Mouse (Mus musculus): Measurements from ENCODE around the gene Fank1. TPM values are rescaled to one million over a fixed set of nuclear protein-coding genes. Genes with fewer than 3 reads are reported as not detected.

The Fank1 gene
- polyA plus RNA-seq, 2 experiments, result 0.30 to 0.31 TPM

DNA sequence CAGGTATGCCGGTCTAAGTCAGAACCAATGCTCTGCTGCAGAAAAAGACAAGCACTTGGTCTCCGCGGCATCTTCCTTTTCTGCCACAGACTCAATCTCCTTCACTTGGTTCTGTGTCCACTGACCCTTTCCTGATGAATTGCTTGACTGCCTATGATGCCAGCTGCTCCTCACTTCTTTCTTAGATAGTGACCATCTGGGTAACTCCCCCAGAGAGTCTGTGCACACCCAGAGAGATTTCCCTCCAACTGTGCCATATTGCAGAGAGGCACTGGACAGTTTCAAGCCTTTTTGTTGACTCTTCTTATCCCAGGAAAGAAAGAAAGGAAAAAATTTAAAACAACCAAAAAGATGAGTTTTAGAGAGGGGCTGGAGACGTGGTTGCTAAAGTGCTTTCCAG is 144.6 kb downstream of the Fank1 start:
- H3K9ac ChIP-seq (ENCODE audit: low read depth, low read length, severe bottlenecking), result no peak overlapping the region
- H3K4me1 ChIP-seq (ENCODE audit: control insufficient read depth, insufficient read depth, low read length), result 0 out of 2 replicates have a peak, but pooled peaks cover 2% of the 10 kb centered on the region
- ATAC-seq (ENCODE audit: low FRiP score, low read depth) (no peak), DNase-seq (ENCODE audit: low spot score) (no peak)
- H3K4me2 ChIP-seq (replicated peaks; ENCODE audit: low read depth, low read length, severe bottlenecking), result no peak overlapping the region
- 96% methylated on average over 4 of the region's 4 CpGs for WGBS
- no peaks in the 10 kb centered on the region for H3K9me3 ChIP-seq (ENCODE audit: control insufficient read depth, low read length)
- TF ChIP-seq POLR2A (IDR thresholded peaks at IDR 0.05; ENCODE audit: borderline replicate concordance, extremely low read depth, insufficient read depth, insufficient read length), result no peak
- H3K4me3 ChIP-seq (replicated peaks; ENCODE audit: low read length), result no peak overlapping the region
- H3K36me3 ChIP-seq (ENCODE audit: control insufficient read depth, insufficient read depth, low read length), result 0 out of 2 replicates have a peak, but pooled peaks cover 2% of the 10 kb centered on the region
- H3K27me3 ChIP-seq (ENCODE audit: control insufficient read depth, insufficient read depth, low read length), result no peaks in the 10 kb centered on the region
- H3K27ac ChIP-seq (replicated peaks; ENCODE audit: low read depth, low read length), result no peak overlapping the region

DNA sequence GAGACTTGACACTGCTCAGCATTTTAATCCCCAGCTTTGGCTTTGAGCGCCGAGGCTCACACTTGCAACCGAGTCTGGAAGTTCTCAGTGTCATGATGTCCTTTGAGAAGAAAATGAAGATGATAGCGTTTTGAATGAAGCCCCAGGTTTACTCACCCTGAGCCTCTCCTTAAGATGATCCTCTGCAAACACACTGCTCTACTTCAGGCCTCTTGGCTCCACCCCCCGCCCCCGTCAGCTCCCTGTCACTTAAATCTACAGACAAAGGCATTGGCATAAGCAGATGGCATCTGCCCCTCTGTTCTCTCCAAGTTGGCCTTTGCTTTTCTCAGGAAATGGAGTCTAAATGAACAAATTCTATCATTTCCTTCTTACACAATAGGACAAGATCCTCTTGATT is 147.3 kb downstream of the Fank1 start:
- H3K36me3 ChIP-seq (ENCODE audit: control insufficient read depth, insufficient read depth, low read length), result no peaks in the 10 kb centered on the region
- no peak overlapping the region for H3K4me2 ChIP-seq (replicated peaks; ENCODE audit: low read depth, low read length, severe bottlenecking)
- H3K27ac ChIP-seq (replicated peaks; ENCODE audit: low read depth, low read length), result no peak overlapping the region
- WGBS, result 47% methylated on average over 6 of the region's 6 CpGs
- no peak overlapping the region for H3K4me3 ChIP-seq (replicated peaks; ENCODE audit: low read length)
- ATAC-seq (ENCODE audit: low FRiP score, low read depth) (no peak), DNase-seq (ENCODE audit: low spot score) (no peak)
- TF ChIP-seq POLR2A (IDR thresholded peaks at IDR 0.05; ENCODE audit: borderline replicate concordance, extremely low read depth, insufficient read depth, insufficient read length), result no peak
- H3K9ac ChIP-seq (ENCODE audit: low read depth, low read length, severe bottlenecking), result no peak overlapping the region
- no peaks in the 10 kb centered on the region for H3K27me3 ChIP-seq (ENCODE audit: control insufficient read depth, insufficient read depth, low read length)
- H3K9me3 ChIP-seq (ENCODE audit: control insufficient read depth, low read length), result no peaks in the 10 kb centered on the region
- 0 out of 2 replicates have a peak, but pooled peaks cover 2% of the 10 kb centered on the region for H3K4me1 ChIP-seq (ENCODE audit: control insufficient read depth, insufficient read depth, low read length)

DNA sequence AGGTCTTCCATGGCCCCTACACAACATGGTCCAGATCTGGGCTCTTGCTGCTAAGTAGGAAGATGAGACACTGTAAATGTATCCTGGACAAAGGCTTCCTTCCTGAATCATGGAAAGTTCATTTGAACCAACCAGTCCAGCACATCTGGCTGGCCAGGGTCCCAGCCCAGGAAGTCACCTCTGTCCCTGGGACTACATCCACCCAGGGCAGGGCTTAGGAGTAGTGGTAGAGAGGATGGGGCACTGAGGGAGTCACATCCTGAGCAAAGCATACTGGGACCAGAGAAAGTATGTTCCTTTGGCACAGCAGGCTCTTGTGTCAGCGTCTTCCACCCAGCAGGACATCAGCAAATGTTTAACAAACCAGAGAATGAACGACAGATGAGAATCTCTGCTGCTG is 149.1 kb downstream of the Fank1 start:
- DNase-seq (ENCODE audit: low spot score), result no peak
- no peak overlapping the region for H3K9ac ChIP-seq (ENCODE audit: low read depth, low read length, severe bottlenecking)
- no peaks in the 10 kb centered on the region for H3K4me1 ChIP-seq (ENCODE audit: control insufficient read depth, insufficient read depth, low read length)
- H3K27me3 ChIP-seq (ENCODE audit: control insufficient read depth, insufficient read depth, low read length), result no peaks in the 10 kb centered on the region
- no peak for TF ChIP-seq POLR2A (IDR thresholded peaks at IDR 0.05; ENCODE audit: borderline replicate concordance, extremely low read depth, insufficient read depth, insufficient read length)
- no peak for ATAC-seq (ENCODE audit: low FRiP score, low read depth)
- H3K27ac ChIP-seq (replicated peaks; ENCODE audit: low read depth, low read length), result no peak overlapping the region
- no peaks in the 10 kb centered on the region for H3K9me3 ChIP-seq (ENCODE audit: control insufficient read depth, low read length)
- H3K4me3 ChIP-seq (replicated peaks; ENCODE audit: low read length), result no peak overlapping the region
- H3K36me3 ChIP-seq (ENCODE audit: control insufficient read depth, insufficient read depth, low read length), result no peaks in the 10 kb centered on the region
- H3K4me2 ChIP-seq (replicated peaks; ENCODE audit: low read depth, low read length, severe bottlenecking), result no peak overlapping the region
- 68% methylated on average over 2 of the region's 2 CpGs for WGBS

DNA sequence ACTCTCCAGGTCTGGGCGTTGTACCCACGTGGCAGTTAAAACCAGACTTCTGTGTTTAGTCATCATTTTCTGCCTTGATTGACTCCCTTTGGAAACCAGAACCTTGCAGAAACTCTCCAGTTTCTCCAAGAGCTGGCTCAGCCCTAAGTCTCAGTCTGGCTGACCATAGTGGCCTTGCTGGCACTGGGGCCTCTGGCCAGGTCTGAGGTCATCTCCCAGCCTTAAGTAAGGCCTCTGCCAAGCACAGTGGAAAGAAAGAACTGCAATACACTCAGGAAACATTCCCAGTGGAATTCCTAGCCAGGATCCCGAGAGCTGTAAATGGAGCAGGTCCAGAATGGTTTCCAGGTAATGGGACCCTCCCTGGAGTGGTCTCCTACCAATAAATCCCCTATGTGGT is 152.3 kb downstream of the Fank1 start:
- no peaks in the 10 kb centered on the region for H3K36me3 ChIP-seq (ENCODE audit: control insufficient read depth, insufficient read depth, low read length)
- WGBS, result 85% methylated on average over 3 of the region's 3 CpGs

More for the DNA sequence above, 152.3 kb downstream of the Fank1 start:
- no peaks in the 10 kb centered on the region for H3K27me3 ChIP-seq (ENCODE audit: control insufficient read depth, insufficient read depth, low read length)
- no peak overlapping the region for H3K9ac ChIP-seq (ENCODE audit: low read depth, low read length, severe bottlenecking)
- H3K4me3 ChIP-seq (replicated peaks; ENCODE audit: low read length), result no peak overlapping the region
- ATAC-seq (ENCODE audit: low FRiP score, low read depth) (no peak), DNase-seq (ENCODE audit: low spot score) (no peak)
- no peak overlapping the region for H3K27ac ChIP-seq (replicated peaks; ENCODE audit: low read depth, low read length)
- no peak overlapping the region for H3K4me2 ChIP-seq (replicated peaks; ENCODE audit: low read depth, low read length, severe bottlenecking)
- TF ChIP-seq POLR2A (IDR thresholded peaks at IDR 0.05; ENCODE audit: borderline replicate concordance, extremely low read depth, insufficient read depth, insufficient read length), result no peak
- H3K4me1 ChIP-seq (ENCODE audit: control insufficient read depth, insufficient read depth, low read length), result 0 out of 2 replicates have a peak, but pooled peaks cover 3% of the 10 kb centered on the region
- no peaks in the 10 kb centered on the region for H3K9me3 ChIP-seq (ENCODE audit: control insufficient read depth, low read length)

Other genes with a start within 250 kb of the Fank1 start
- gene Tex36, start 174.7 kb upstream of the Fank1 start, polyA plus RNA-seq (2012; rRNA removed), result not detected in 2 replicates
- not detected in 2 replicates for gene Tex36, start 174.7 kb upstream of the Fank1 start, polyA plus RNA-seq (2014; fragmentation: Nextera tagmentation; extraction: Ambion mirVana)
- gene Edrf1, start 139.3 kb upstream of the Fank1 start, polyA plus RNA-seq (2012; rRNA removed), result 20.9 and 21.8 TPM in 2 replicates
- gene Edrf1, start 139.3 kb upstream of the Fank1 start, polyA plus RNA-seq (2014; fragmentation: Nextera tagmentation; extraction: Ambion mirVana), result 22.6 and 22.7 TPM in 2 replicates
- gene Mmp21, start 96.8 kb upstream of the Fank1 start, polyA plus RNA-seq (2012; rRNA removed), result 0.08 TPM in 1 of 2 replicates, not detected in the other
- not detected in 2 replicates for gene Mmp21, start 96.8 kb upstream of the Fank1 start, polyA plus RNA-seq (2014; fragmentation: Nextera tagmentation; extraction: Ambion mirVana)
- 83.4 and 116 TPM in 2 replicates for gene Bccip, start 67.5 kb upstream of the Fank1 start, polyA plus RNA-seq (2012; rRNA removed)
- 158 and 161 TPM in 2 replicates for gene Bccip, start 67.5 kb upstream of the Fank1 start, polyA plus RNA-seq (2014; fragmentation: Nextera tagmentation; extraction: Ambion mirVana)
- 24.8 and 26.7 TPM in 2 replicates for gene Uros, start 66.8 kb upstream of the Fank1 start, polyA plus RNA-seq (2012; rRNA removed)
- 29.7 and 31.8 TPM in 2 replicates for gene Uros, start 66.8 kb upstream of the Fank1 start, polyA plus RNA-seq (2014; fragmentation: Nextera tagmentation; extraction: Ambion mirVana)
- 14.6 and 15.5 TPM in 2 replicates for gene Dhx32, start 5.9 kb downstream of the Fank1 start, polyA plus RNA-seq (2012; rRNA removed)
- 21.7 and 22.7 TPM in 2 replicates for gene Dhx32, start 5.9 kb downstream of the Fank1 start, polyA plus RNA-seq (2014; fragmentation: Nextera tagmentation; extraction: Ambion mirVana)